Mouse (Mus musculus): ENCODE measurements around the gene Wdr76.
A peak's percentile ranks its signal among the peaks of the same experiment; 100 is the strongest.
"Not testable (repeated sequence)": the region's sequence is repeated elsewhere in the genome, so short reads cannot be mapped to it uniquely, and the experiment has no call there.

Gene Wdr76

DNA sequence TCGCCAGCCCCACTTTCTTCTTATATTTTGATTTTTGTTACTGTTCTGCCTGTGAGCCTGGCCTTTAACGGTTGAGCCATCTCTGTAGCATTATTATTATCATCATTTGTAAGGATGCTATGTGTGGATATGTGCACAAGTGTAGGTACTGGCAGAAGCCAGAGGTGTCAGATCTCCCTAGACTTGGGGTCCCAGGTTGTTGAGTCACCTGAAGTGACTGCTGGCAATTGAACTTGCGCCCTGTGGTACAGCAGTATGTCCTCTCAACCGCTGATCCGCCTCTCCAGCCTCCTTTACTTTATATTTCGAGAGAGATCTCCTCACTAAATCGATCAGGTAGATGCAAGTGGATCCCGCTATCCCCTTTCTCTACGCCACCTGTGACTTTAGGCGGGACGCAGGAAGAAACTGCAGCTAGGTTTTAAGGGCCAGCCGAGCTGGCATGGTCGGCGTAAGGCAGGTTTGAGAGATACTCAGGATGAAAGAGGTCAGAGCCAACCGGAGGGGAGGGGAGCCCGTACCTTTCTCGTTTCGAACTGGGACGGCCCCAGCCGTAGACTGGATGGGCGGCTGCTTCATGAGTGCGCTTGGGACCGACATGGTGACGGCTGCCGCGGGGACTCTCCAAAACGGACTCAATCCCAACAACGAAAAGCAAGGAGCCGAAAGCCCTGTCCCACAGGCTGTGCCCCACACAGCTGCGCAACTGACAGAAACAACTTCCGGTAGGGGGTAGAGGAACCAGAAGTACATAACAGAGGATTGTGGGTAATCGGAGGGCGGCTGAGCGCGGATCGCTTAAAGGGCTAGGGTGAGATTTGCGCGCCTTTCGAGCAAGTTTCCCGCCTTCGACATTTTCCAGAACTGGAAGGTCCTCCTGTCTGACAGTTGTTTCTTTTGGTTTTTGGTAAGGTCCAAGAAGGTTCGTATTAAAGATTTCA lies at the start of gene Wdr76, which contains the start of gene Mfap1a:
Gene Wdr76, plus strand, starts transcription at position 782 of the 941 bp plus-strand sequence.
Gene Mfap1a, minus strand, starts transcription at position 724 of the 941 bp plus-strand sequence.
- peak; percentile 83 for DNase-seq

DNA sequence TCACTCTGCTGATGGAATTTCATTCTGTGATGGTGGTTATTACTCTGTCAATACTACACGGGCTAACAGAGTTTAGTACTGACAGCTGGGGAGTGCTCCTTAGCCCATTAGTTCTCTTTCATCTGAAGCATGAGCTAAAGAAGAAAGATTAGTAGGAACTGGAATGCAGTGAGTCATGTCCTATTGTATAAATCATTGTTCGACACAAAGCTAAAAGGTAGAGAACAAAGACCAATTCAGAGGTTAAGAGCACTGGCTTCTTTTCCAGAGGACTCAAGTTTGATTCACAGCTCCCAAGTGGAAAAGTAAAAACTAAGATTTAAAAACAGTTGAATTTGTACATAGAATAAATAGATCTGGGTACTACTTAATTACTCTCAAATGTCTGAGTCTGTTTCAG lies 46.5 kb upstream of the Wdr76 start:
- no peak for DNase-seq

DNA sequence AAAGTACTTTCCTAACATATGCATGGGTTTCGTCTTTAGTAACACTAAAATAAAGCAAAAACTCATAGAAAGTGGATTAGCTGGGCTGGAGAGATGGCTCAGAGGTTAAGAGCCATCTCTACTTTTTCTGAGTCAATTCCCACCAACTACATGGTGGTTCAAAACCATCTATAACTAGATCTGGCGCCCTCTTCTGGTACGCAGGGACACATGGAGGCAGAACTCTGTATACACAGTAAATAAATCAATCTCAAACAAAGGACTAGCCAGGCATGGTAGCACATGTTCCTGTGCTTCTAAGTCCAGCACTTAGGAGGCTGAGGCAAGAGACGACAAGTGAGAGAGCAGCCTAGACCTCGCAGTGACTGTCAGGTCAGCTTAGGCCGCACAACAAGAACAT lies 37.5 kb upstream of the Wdr76 start:
- DNase-seq = not testable (repeated sequence)

DNA sequence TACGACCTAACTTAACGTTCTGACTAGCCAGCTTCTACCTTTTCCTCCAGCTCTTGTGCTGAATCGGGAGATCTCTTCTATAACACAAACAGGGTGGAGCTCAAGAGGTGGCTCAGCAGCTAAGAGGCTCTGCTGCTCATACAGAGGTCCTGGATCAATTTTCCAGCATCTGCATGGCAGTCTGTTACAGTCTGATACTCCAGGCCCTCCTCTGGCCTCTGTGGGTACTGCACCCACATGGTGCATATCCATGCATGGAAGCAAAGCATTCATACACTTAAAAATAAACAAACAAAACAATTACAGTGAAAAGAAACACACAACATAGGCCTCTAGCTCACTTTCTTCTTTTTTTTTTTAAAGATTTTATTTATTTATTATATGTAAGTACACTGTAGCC lies 33.7 kb upstream of the Wdr76 start:
- DNase-seq = not testable (repeated sequence)

DNA sequence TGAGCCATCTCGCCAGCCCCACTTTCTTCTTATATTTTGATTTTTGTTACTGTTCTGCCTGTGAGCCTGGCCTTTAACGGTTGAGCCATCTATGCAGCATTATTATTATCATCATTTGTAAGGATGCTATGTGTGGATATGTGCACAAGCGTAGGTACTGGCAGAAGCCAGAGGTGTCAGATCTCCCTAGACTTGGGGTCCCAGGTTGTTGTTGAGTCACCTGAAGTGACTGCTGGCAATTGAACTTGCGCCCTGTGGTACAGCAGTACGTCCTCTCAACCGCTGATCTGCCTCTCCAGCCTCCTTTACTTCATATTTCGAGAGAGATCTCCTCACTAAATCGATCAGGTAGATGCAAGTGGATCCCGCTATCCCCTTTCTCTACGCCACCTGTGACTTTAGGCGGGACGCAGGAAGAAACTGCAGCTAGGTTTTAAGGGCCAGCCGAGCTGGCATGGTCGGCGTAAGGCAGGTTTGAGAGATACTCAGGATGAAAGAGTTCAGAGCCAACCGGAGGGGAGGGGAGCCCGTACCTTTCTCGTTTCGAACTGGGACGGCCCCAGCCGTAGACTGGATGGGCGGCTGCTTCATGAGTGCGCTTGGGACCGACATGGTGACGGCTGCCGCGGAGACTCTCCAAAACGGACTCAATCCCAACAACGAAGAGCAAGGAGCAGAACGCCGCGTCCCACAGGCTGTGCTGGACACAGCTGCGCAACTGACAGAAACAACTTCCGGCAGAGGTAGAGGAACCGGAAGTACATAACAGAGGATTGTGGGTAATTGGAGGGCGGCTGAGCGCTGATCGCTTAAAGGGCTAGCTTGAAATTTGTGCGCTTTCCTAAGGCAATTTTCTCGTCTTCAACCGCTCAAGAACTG lies 33.0 kb upstream of the Wdr76 start, which contains the start of gene Mfap1b:
Gene Mfap1b, minus strand, starts transcription at position 767 of the 879 bp plus-strand sequence.
- peak; percentile 74 for DNase-seq

DNA sequence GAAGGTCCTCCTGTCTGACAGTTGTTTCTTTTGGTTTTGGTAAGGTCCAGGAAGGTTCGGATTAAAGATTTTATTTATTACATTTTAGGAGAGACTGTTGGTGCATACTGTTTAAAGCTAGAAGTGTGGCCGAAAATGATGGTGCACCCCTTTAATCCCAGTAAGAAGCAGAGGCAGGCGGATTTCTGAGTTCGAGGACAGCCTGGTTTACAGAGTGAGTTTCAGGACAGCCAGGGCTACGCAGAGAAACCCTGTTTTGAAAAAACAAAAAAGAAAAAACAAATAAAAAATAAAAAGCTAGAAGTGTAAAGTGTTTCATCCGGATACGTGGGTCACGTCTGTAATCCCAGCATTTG lies 32.4 kb upstream of the Wdr76 start:
- no peak for DNase-seq

DNA sequence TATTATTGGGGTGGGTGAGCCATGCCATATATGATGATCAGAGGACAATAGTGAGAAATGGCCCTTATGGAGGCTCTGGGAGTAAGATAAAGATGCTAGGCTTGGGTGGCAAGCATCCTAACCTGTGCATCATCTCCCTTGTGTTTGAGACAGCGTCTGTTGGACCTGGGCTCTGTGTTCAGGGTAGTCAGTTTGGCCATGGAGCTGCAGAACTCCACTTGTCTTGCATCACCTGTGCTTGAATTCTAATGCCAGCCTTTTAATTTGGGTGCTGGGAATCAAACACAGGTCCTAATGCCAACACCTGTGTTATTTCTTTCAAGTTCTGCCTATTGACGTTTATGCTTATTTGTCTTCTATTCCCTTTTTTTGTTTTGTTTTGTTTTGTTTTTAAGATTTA lies 31.2 kb upstream of the Wdr76 start:
- DNase-seq = not testable (repeated sequence)

DNA sequence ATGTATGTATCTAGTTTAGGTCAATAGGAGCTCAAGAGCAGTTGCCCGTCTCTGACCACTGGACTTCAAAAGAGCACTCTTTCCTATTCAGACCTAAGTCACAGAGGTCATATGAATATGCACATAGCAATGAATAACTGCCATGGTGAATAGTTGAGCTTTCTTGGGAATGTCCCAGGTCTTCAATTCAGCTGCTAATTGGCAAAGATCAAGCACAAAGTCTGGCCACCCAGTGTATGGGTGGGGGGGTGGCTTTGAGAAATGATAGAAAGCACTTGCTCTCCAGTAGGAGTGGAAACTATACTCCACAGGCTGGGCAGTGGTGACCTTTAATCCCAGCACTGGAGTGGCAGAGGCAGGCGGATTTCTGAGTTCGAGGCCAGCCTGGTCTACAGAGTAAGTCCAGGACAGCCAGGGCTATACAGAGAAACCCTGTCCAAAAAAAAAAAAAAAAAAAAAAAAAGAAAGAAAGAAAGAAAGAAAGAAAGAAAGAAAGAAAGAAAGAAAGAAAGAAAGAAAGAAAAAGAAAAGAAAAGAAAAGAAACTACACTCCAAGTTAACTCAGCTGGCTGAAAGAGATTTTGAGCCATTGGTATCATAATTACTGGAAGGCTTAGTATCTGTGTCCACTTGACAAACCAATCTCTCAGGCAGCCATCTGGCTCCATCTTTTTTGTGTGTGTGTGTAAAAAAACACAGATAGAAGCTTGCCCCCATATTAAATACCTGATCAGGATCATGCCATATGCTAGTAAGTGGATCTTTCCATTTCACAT lies 28.8 kb upstream of the Wdr76 start:
- DNase-seq = no peak

DNA sequence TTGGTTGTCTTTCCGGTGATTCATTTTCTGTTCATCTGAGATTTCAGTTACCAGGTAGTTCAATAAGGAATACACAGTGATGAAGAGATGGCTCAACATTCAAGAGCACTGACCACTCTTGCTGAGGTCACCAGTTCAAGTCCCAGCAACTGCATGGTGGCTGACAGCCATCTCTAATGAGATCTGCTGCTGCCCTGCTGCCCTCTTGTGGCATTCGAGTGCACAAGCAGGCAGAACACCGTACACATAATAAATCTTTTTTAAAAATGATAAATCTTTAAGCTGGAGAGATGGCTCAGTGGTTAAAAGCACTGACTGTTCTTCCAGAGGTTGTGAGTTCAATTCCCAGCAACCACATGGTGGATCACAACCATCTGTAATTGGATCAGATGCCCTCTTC lies 26.0 kb upstream of the Wdr76 start:
- DNase-seq = peak; percentile 42

DNA sequence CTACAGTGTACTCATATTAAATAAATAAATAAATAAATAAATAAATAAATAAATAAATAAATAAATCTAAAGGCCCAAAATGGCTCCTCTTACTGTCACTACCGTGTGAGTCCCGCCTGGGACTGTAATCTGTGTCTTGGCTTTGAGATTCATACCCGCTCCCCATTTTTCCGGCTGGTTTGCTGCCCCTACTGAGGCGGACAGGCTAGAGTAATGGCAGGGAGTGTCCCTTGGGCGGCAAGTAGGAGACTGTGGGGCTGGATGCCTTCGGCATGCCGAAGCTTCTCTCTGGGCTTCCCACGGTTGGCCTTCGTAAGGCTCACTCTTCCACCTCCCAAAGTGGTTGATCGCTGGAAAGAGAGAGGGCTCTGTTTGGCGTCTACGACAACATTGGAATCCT lies 25.6 kb upstream of the Wdr76 start:
- not testable (repeated sequence) for DNase-seq

DNA sequence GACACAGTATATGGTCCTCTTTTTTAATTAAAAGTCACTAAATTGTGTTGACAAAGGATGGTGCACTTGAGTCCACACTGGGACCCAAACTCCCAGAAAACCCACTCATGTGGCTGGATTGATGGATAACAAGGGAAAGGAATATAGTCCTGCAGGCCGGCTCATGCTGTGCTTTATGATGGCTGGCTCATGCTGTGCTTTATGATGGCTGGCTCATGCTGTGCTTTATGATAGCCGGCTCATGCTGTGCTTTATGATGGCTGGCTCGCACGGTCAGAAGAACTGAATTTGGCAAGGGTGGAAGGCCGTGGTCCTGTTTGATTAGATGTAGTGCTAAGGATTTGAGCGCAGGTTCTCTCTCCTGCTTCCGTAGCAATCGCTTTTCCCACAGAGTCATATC lies 22.9 kb upstream of the Wdr76 start:
- DNase-seq = no peak

DNA sequence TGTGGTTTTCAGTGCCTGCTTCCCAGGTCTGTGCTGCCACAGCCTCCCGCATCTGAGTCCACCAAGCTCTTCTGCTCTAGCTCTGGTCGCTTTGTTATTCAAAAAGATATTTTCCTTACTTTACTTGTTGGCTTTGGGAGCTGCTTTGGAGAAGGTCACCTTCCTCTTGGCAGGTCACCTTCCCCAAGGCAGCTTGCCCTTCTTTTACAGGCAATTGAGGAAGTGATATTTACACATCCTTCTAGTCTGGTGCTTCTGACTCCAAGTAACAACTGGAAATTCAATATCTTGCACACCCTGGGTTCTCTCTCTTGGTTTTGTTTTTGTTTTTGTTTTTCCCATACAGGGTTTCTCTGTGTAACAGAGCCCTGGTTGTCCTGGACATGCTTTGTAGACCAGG lies 22.1 kb upstream of the Wdr76 start:
- DNase-seq = not testable (repeated sequence)

DNA sequence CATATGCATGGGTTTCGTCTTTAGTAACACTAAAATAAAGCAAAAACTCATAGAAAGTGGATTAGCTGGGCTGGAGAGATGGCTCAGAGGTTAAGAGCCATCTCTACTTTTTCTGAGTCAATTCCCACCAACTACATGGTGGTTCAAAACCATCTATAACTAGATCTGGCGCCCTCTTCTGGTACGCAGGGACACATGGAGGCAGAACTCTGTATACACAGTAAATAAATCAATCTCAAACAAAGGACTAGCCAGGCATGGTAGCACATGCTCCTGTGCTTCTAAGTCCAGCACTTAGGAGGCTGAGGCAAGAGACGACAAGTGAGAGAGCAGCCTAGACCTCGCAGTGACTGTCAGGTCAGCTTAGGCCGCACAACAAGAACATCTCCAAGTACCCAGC lies 5.0 kb upstream of the Wdr76 start:
- not testable (repeated sequence) for DNase-seq

DNA sequence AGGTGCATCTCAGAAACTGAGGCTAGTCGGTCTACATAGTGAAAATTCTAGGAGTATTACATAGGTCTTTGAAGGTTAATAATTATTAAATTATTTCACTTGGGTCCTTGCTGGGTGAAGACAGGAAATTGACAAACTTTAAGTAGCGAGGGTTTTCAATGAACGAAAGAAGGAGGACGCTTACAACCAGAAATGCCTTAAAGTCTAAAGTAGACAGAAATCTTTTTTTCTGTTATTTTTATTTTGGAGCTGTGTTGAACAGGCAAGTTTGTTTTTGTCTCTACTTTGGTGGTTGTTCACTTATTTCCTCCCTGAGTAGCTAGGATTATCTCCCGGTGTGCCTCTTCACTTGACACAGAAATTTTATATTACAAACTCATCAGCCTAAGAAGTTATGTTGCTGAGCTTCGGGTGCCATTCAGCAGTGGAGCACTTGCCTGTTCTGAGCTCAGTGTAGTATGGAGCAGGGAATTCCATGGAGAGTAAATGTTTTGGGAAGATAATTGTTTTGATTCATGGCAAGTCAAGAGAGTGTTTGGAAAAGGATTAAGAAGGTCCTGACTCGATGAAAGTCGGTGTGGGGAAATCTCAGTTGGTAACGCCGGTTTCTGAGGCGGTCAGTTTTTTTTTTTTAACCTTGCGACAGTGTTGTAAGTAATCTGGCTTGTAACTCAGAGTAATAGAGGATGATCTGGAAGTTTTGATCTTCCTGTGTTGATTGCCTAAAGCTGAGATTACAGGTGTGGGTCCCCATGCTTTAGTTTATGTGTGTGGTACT lies 839 bp downstream of the Wdr76 start:
- DNase-seq = no peak

DNA sequence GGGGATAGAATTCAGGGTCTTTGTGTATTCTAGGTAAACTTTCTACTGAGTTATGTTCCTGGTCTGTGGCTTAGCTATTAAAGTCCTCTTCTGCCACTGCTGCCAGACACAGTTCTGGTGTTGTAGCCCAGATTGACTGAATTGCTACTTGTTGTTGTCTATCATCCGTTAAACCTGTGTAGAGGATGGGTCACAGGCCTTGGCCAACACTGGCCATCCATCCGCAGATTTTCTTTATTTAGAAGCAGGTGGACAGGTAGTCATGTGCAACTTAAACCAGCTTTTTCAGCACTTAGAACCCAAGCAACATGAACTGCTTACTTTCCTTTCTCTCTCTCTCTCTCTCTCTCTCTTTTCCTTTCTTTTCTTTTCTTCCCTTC lies 1.4 kb downstream of the Wdr76 start:
- no peak for DNase-seq

DNA sequence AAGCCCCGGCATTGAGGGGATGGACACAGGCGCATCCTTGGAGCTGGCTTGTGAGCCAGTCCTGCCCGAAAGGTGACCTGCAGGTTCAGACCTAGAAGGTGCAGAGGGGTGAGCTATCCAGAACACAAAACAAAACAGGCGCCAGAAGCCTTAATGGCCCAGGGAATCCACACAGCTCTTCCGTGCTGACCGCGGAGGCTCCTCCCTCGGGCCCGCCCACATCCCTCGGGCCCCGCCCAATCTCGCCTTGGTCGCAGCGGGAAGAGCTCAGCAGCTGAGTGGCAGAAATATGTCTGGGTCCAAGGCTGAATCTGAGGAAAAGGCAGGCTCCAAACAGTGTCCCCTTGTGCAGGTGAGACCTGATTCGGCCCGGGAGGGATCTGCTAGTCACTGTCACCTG lies 3.1 kb downstream of the Wdr76 start:
- peak; percentile 33 for DNase-seq

DNA sequence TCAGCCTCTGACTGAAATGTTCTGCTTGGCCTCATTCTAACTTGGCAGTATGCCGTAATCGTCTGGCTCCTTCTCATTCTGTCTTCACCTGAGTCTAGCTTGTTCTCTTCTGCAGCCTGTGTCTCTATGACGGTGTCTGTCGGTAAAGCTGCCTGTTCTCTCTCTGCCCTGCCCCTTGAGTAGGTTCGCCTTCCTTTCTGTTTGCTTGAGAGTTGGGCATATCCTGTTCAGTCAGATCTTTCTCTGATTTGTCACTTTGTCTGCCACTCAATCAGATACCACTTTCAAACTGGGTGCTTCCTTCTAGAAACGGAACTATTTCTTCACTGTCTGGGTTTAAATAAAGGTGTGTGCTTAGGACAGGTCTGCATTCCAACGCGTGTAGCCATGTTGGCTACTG lies 4.9 kb downstream of the Wdr76 start:
- DNase-seq = no peak

DNA sequence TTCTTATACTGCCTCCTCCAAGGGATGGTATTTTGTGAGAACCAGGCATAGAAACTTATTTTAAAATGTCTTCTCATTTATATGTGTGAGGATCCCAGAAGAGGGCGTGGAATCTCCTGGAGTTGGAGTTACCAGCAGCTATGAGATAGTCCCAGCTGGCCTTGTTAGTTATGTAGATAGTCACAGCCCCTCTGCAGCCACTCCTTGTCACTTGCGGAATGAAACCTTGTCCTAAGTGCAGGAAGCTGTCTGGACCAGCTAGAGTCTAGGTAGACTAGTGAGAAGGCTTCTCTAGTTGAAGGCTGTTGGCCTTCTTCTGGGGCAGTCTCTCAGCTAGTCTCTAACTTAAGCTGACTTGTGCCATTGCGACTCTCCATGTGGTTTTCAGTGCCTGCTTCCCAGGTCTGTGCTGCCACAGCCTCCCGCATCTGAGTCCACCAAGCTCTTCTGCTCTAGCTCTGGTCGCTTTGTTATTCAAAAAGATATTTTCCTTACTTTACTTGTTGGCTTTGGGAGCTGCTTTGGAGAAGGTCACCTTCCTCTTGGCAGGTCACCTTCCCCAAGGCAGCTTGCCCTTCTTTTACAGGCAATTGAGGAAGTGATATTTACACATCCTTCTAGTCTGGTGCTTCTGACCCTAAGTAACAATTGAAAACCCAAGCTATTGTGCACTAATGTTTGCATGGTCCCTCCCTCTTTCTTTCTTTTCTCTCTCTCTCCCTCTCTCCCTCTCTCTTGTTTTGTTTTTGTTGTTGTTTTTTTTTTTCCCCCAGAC lies 6.7 kb downstream of the Wdr76 start:
- not testable (repeated sequence) for DNase-seq

DNA sequence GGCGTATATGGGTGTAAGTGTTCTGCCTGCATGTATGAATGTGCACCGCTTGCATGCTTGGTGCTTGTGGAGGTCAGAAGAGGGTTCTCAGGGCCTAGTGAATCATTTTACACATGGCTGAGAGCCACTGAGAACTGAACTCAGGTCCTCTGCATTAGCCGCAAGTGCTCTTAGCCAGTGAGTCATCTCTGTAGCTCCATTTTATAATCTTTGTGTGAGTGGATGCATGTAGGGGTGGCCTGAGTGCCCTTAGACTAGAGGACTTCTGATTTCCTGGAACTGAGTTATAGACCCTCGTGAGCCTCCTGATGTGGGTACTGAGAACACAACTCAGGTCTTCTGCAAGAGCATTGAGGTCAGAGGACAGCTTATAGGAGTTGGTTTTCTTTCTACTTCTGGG lies 7.7 kb downstream of the Wdr76 start:
- no peak for DNase-seq

DNA sequence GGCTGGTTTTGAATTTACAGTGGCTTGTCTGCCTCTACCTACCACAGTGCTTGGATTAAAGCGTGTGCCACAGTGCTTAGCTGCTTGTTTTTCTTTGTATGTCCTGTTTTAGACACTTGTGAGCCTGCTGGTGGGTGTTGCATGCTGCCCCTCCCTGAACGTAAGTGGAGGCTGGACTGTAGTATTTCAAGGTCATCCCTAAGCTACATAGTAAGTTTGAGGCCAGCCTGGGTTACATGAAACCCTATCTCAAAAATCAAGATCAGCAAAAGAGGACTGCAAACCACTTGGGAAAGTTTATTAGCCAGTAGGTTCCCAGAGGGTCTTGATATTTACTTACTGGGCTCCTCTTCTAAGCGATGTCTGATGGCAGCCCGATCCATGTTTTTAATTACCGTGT lies 11.6 kb downstream of the Wdr76 start:
- DNase-seq = no peak

DNA sequence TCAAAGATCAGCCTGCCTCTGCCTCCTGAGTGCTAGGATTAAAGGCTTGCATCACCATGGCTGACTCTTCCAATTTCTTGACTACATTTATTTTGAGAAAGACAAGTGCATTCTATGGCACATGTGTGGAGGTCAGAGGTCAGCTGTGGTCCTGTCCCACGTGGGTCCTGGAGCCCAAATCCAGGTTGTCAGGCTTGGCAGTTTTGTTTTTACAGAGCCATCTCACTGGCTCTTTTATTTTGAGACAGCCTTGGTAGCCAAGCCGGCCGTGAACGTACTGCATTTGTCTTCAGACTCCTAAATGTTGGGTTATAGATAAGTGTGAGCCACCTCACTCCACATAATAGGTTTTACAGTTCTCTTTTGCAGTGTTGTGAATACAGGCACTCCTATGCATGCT lies 12.2 kb downstream of the Wdr76 start:
- not testable (repeated sequence) for DNase-seq

Measured in thymus, postnatal 25 days (tissue).